Mouse (Mus musculus): Measurements from ENCODE around the gene 6430548M08Rik. TPM values are rescaled to one million over a fixed set of nuclear protein-coding genes. Genes with fewer than 3 reads are reported as not detected.

The 6430548M08Rik gene
- polyA plus RNA-seq, 1 experiment from 2014 or later, result 3.7 TPM

GRCm38 (mm10) chr8:120207364-120207763, 93.4 kb downstream of the 6430548M08Rik start:
- no peaks in the 10 kb centered on the region for H3K9me3 ChIP-seq
- H3K27ac ChIP-seq, result no peak overlapping the region
- H3K4me3 ChIP-seq, result no peak overlapping the region
- H3K27me3 ChIP-seq, result no peaks in the 10 kb centered on the region
- WGBS, result 86% methylated on average over 8 of the region's 8 CpGs
- H3K4me1 ChIP-seq, result peaks cover 38% of the 10 kb centered on the region
- H3K9ac ChIP-seq, result no peak overlapping the region
- no peaks in the 10 kb centered on the region for H3K36me3 ChIP-seq
- H3K4me2 ChIP-seq, result no peak overlapping the region
- ATAC-seq (ENCODE audit: insufficient number of reproducible peaks, insufficient read depth, low FRiP score, low TSS enrichment, low read depth), result no peak

- H3K27me3 ChIP-seq, result no peaks in the 10 kb centered on the region
Observed at GRCm38 (mm10) chr8:120208113-120208512, 94.2 kb downstream of the 6430548M08Rik start.

GRCm38 (mm10) chr8:120211345-120211744, 97.4 kb downstream of the 6430548M08Rik start:
- Histone ChIP-seq H3K27ac (no peak overlapping the region), H3K4me3 (no peak overlapping the region), H3K36me3 (no peaks in the 10 kb centered on the region), H3K9me3 (no peaks in the 10 kb centered on the region), H3K4me1 (peaks cover 45% of the 10 kb centered on the region), H3K9ac (no peak overlapping the region), H3K27me3 (no peaks in the 10 kb centered on the region), H3K4me2 (no peak overlapping the region)
- no peak for ATAC-seq (ENCODE audit: insufficient number of reproducible peaks, insufficient read depth, low FRiP score, low TSS enrichment, low read depth)
- 11% methylated on average over 4 of the region's 4 CpGs for WGBS

More at GRCm38 (mm10) chr8:120208113-120208512, 94.2 kb downstream of the 6430548M08Rik start:
- H3K4me3 ChIP-seq, result no peak overlapping the region
- no peaks in the 10 kb centered on the region for H3K9me3 ChIP-seq
- H3K4me1 ChIP-seq, result peaks cover 38% of the 10 kb centered on the region
- H3K27ac ChIP-seq, result peak overlapping the region; percentile 39; the same call in 1 of the 2 replicates
- H3K4me2 ChIP-seq, result 0 out of 2 replicates have a peak overlapping the region, but pooled peaks have one; percentile 9
- ATAC-seq (ENCODE audit: insufficient number of reproducible peaks, insufficient read depth, low FRiP score, low TSS enrichment, low read depth), result no peak
- WGBS, result 36% methylated on average over 11 of the region's 11 CpGs
- H3K36me3 ChIP-seq, result no peaks in the 10 kb centered on the region
- H3K9ac ChIP-seq, result peak overlapping the region; percentile 40; the same call in 1 of the 2 replicates

- H3K4me3 ChIP-seq, result no peak overlapping the region
- no peak for ATAC-seq (ENCODE audit: insufficient number of reproducible peaks, insufficient read depth, low FRiP score, low TSS enrichment, low read depth)
- H3K4me2 ChIP-seq, result no peak overlapping the region
- H3K4me1 ChIP-seq, result peaks cover 57% of the 10 kb centered on the region
- H3K27ac ChIP-seq, result no peak overlapping the region
- no peak overlapping the region for H3K9ac ChIP-seq
- H3K27me3 ChIP-seq, result no peaks in the 10 kb centered on the region
- no peaks in the 10 kb centered on the region for H3K36me3 ChIP-seq
- WGBS, result 85% methylated on average over 7 of the region's 7 CpGs
- no peaks in the 10 kb centered on the region for H3K9me3 ChIP-seq
Observed at GRCm38 (mm10) chr8:120212596-120212995, 98.6 kb downstream of the 6430548M08Rik start.

- Histone ChIP-seq H3K9me3 (no peaks in the 10 kb centered on the region), H3K36me3 (no peaks in the 10 kb centered on the region), H3K27ac (no peak overlapping the region), H3K4me1 (peaks cover 58% of the 10 kb centered on the region), H3K9ac (no peak overlapping the region), H3K4me3 (no peak overlapping the region), H3K27me3 (no peaks in the 10 kb centered on the region), H3K4me2 (no peak overlapping the region)
- no peak for ATAC-seq (ENCODE audit: insufficient number of reproducible peaks, insufficient read depth, low FRiP score, low TSS enrichment, low read depth)
- 92% methylated on average over 3 of the region's 3 CpGs for WGBS
Observed at GRCm38 (mm10) chr8:120213229-120213628, 99.3 kb downstream of the 6430548M08Rik start.

- Histone ChIP-seq H3K4me1 (peaks cover 62% of the 10 kb centered on the region), H3K4me3 (no peak overlapping the region), H3K36me3 (no peaks in the 10 kb centered on the region), H3K4me2 (no peak overlapping the region), H3K9me3 (no peaks in the 10 kb centered on the region), H3K9ac (no peak overlapping the region), H3K27ac (no peak overlapping the region), H3K27me3 (no peaks in the 10 kb centered on the region)
- no peak for ATAC-seq (ENCODE audit: insufficient number of reproducible peaks, insufficient read depth, low FRiP score, low TSS enrichment, low read depth)
- WGBS, result 79% methylated on average over 5 of the region's 5 CpGs
Observed at GRCm38 (mm10) chr8:120213939-120214338, 100.0 kb downstream of the 6430548M08Rik start.

Other genes starting within 250 kb of the 6430548M08Rik start
- 127 and 144 TPM in 2 replicates for gene Usp10, start 203.8 kb upstream of the 6430548M08Rik start, polyA plus RNA-seq (2015; fragmentation: Nextera tagmentation; extraction: Ambion mirVana)
- 7.1 TPM in 1 of 2 replicates, not detected in the other for gene Gm20388, start 203.3 kb upstream of the 6430548M08Rik start, polyA plus RNA-seq (2015; fragmentation: Nextera tagmentation; extraction: Ambion mirVana)
- gene Crispld2, start 121.7 kb upstream of the 6430548M08Rik start, polyA plus RNA-seq (2015; fragmentation: Nextera tagmentation; extraction: Ambion mirVana), result 6.9 and 7.8 TPM in 2 replicates
- gene Zdhhc7, start 12.7 kb upstream of the 6430548M08Rik start, polyA plus RNA-seq (2015; fragmentation: Nextera tagmentation; extraction: Ambion mirVana), result 31.2 and 36.0 TPM in 2 replicates
- gene Fam92b, start 63.3 kb downstream of the 6430548M08Rik start, polyA plus RNA-seq (2015; fragmentation: Nextera tagmentation; extraction: Ambion mirVana), result 1.3 and 1.7 TPM in 2 replicates
- gene Gse1, start 114.3 kb downstream of the 6430548M08Rik start, polyA plus RNA-seq (2015; fragmentation: Nextera tagmentation; extraction: Ambion mirVana), result 6.4 and 8.6 TPM in 2 replicates